Mouse (Mus musculus) brain, embryonic 18.5 days (tissue): ENCODE data around the gene Trim10.
A peak's percentile ranks its signal among the peaks of the same experiment; 100 is the strongest.

Experiments used
- DNase-seq: peaks from one replicate; pipeline ENCODE4 v3.0.0-alpha.2; 2012; ENCODE audit warnings: low read depth, low spot score

The Trim10 gene

DNA sequence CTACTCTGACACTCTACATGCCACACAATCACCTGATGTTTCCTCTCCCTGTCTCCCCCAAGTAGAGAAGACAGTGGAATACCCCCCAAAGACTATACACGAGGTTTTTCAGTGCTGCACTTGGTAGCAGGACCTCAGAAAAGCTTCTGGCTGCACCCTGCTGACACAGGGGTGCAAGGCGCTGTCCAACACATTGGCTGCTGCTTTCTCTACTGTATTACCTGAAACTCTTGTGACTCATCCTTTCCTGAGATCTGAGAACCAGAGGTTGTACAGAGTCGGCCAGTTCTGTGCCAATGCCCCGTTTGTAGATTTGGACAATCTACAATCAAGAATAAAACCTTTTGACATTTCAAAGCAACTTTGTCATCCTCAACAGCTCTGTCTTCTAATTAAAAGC lies 40.4 kb downstream of the Trim10 start:
- DNase-seq = no peak

DNA sequence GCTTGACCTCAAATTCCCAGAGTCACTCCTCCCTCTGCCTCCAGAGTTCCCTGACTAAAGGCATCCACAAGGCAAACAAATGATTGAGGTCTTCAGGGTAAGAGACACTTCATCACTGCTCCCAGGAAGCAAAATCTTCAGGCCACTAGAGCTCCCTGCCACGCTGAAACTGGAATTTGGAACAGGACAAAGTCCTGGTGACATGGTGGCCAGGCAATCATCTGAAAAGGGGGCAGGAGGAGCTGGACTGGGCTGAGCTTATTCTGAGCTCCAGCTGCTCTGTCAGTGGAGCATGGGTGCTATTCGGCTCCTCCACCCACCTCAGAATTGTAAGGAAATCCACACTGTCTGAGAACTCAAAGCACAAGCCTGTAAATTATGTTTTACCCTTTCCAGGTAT lies 42.7 kb downstream of the Trim10 start:
- DNase-seq = no peak

DNA sequence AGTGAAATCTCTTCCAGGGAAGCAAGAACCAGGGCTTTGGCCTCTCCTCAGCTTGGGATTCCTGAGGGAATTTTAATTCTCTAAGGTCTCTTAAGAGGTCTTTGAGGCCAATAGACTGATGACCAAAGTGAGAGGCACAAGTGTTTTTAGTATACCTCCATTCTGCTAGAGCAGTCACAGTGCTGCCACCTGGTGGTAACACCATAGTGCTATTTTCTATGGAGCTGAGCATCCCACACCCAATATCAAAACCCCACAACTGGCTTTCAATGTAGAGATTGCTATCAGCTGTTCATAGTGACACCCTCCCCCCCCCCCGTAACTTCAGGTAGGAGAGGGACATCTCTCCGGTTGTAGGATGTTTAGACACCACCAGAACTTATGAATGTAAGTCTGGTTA lies 44.7 kb downstream of the Trim10 start:
- peak; percentile 6 for DNase-seq

DNA sequence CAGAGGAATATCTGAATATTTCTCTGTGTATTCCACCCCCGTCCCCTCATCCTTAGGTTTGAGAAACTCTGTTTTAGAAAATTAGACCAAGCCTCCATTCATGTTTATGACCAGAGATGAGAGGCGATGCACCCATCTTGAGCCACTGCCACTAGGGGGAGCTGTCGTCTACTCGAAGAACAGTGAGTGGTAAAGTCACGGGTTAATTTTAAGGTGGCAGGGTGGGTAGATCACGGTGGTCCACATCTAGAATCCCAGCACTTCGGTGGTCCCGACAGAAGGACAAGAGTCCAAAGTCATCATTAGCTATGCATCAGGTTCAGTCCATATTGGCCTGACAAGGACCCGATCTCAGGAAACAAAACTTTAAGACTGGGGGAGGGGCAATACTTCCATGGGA lies 45.7 kb downstream of the Trim10 start:
- DNase-seq = no peak

DNA sequence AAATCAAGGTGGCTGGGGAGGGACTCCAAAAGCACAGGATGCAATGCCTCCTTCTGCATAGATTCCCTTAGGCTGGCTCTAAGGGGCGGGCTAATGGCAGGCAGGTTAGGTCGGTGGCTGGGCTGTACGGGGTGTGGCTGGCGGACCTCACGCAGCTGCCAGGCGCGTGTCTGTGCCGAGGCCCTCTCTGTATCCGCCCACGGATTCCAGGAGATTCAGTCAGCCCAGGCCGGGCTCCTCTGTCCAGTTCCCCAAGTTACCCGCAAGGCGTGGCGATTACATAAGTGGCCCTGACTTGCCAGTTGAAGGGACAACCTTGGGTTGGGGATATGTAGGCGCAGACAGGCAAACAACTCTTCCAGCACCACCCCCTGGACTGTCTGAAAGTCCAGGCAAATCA lies 50.9 kb downstream of the Trim10 start:
- no peak for DNase-seq

DNA sequence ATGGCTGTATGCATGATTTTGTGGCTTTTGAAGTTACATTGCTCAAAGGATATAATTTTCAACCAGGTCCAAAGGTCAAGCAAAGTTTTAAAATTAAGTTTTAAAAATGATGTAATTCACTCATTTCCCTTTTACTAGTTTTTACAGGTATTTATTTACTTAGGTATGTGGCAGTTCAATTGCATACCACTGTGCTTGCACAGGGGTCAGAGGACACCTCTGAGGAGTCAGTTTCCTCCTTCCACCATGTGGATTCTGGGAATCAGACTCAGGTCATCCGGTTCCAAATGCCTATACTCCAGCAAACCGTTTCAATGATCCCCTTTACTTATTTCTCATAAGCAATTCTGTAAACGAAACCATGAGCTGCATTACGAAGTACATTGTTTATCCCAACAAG lies 53.3 kb downstream of the Trim10 start:
- DNase-seq = no peak

DNA sequence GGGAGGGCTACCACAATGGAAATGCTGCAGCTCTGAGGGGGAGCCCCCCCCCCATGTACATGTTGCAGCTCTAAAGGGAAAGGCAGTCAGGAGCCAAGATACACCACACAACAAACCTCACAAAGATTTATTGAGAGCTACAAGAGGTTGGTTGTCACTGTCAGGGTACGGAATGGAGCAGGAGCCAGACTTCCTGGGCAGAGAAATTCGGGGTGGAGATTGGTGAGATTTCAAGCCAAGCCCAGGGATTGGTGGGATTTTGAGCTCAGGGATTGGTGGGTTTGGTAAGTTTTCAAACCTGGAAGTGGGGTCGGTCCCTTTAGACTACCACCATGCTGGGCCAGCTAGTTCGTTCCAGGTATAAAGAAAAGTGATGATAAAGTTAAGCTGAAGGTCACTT lies 54.1 kb downstream of the Trim10 start:
- DNase-seq = no peak
